Mouse (Mus musculus): ENCODE data around the gene Gm28048.

DNA sequence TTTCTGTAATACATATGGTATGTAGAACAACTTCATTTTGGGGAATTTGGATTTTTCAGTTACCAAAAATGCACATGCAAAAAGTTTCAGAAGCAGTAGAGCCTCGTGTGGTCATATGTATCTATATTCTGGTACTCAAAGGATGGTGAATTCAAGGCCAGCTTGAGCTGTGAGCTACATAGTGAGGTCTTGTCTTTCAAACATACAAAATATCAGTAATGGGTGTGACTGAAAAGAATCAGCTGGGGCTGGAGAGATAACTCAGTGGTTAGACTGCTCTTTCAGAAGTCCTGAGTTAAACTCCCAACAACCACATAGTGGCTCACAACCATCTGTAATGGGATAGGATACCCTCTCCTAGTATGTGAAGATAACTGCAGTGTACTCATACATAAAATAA is 16.4 kb upstream of the Gm28048 start:
- no peak for TF ChIP-seq CTCF (IDR thresholded peaks at IDR 0.05)
- TF ChIP-seq POLR2A (IDR thresholded peaks at IDR 0.05; ENCODE audit: insufficient read depth, low read depth, low read length), result no peak
